Mouse (Mus musculus) heart, adult 2 months (tissue): ENCODE results near the gene Ciita.

Source experiments
- CTCF ChIP-seq: fragments of 200-600 bp; IDR thresholded peaks from 2 replicates; pipeline ENCODE4 v1.8.1; 2022; ENCODE audit warnings: antibody characterized with exemption, mild to moderate bottlenecking, moderate library complexity
- EP300 ChIP-seq: fragments of 200-500 bp; IDR thresholded peaks from 2 replicates; pipeline ENCODE4 v1.6.1; 2011; ENCODE audit warnings: low read depth, low read length, control low read depth; ENCODE audit not compliant: insufficient read depth
- POLR2A ChIP-seq: fragments of 200-500 bp; IDR thresholded peaks from 2 replicates; pipeline ENCODE4 v1.6.1; 2011; ENCODE audit warnings: mild to moderate bottlenecking, low read depth, low read length, control low read depth; ENCODE audit not compliant: insufficient read depth

GRCm38 (mm10) chr16:10571820-10572219, 92.0 kb downstream of the Ciita start:
- TF ChIP-seq CTCF (peak; percentile 69), EP300 (no peak), POLR2A (no peak)
